Mouse (Mus musculus): ENCODE data around the gene 4930438A08Rik.

GRCm38 (mm10) chr11:58326781-58327180 is 52.2 kb downstream of the 4930438A08Rik start:
- TF ChIP-seq POLR2A (IDR thresholded peaks at IDR 0.05; ENCODE audit: low read depth, low read length) (no peak), CTCF (IDR thresholded peaks at IDR 0.05; ENCODE audit: extremely low read depth, insufficient read length, insufficient replicate concordance, low read depth, low read length) (peak; percentile 21; the same call in 1 of the 2 replicates)
